Mouse (Mus musculus) urinary bladder, adult 18-20 months (tissue): ENCODE results near the gene Anxa6.

ENCODE experiments used
- DNase-seq, 2 experiments: peaks; one replicate each; pipeline ENCODE4 v3.0.0; 2022; ENCODE audit warnings: low spot score in 2 of 2, mixed read lengths in 2 of 2

Gene Anxa6

DNA sequence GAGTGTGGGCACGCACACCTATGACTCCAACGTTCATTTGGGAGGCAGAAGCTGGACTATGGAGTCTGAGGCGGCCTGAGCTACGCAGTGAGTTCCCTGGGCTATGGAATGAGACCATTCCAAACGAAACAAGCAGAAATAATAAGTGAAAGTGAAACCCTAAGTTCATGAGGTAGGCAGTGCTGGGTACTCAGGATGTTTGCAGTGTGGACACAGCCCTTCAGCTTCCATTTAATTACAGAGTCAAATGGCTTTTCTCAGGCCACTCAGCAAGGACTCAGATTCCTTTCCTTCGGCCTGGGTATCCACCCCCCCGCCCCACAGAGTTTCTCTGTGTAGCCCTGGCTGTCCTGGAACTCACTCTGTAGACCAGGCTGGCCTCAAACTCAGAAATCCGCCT, 103.5 kb downstream of the Anxa6 start:
- DNase-seq, result no peak

- DNase-seq, result no peak
Measured at GRCm38 (mm10) chr11:54929290-54929689, 104.0 kb downstream of the Anxa6 start.
